Mouse (Mus musculus): ENCODE results near the gene Cenpa. TPM values are rescaled to one million over a fixed set of nuclear protein-coding genes. Genes with fewer than 3 reads are reported as not detected.
"Not testable (repeated sequence)": the region's sequence is repeated elsewhere in the genome, so short reads cannot be mapped to it uniquely, and the experiment has no call there.

Cenpa gene
- polyA plus RNA-seq, 1 experiment from 2014 or later, result 175 TPM

- Histone ChIP-seq H3K9ac (ENCODE audit: low read length) (peak overlapping the region; percentile 90), H3K4me1 (ENCODE audit: control insufficient read depth, insufficient read depth, low read length) (peaks cover 18% of the 10 kb centered on the region), H3K4me2 (ENCODE audit: low read depth, low read length) (peak overlapping the region; percentile 83), H3K4me3 (replicated peaks; ENCODE audit: low read length) (peak overlapping the region; percentile 99), H3K36me3 (ENCODE audit: control insufficient read depth, insufficient read depth, low read length) (peaks cover 6% of the 10 kb centered on the region; the same call in 1 of the 2 replicates), H3K27me3 (ENCODE audit: control insufficient read depth, insufficient read depth, low read length) (no peaks in the 10 kb centered on the region), H3K27ac (ENCODE audit: low read length) (peak overlapping the region; percentile 72), H3K9me3 (replicated peaks; ENCODE audit: control insufficient read depth, low read length) (no peaks in the 10 kb centered on the region)
- no peak for ATAC-seq (ENCODE audit: insufficient read depth, low FRiP score)
- WGBS, result under 1% methylated on average over 13 of the region's 13 CpGs
Observed at GRCm38 (mm10) chr5:30667215-30667614, 638 bp downstream of the Cenpa start.

- Histone ChIP-seq H3K4me1 (ENCODE audit: control insufficient read depth, insufficient read depth, low read length) (peaks cover 18% of the 10 kb centered on the region), H3K9ac (ENCODE audit: low read length) (peak overlapping the region; percentile 90), H3K9me3 (replicated peaks; ENCODE audit: control insufficient read depth, low read length) (no peaks in the 10 kb centered on the region), H3K36me3 (ENCODE audit: control insufficient read depth, insufficient read depth, low read length) (peaks cover 6% of the 10 kb centered on the region; the same call in 1 of the 2 replicates), H3K27me3 (ENCODE audit: control insufficient read depth, insufficient read depth, low read length) (no peaks in the 10 kb centered on the region), H3K4me3 (replicated peaks; ENCODE audit: low read length) (peak overlapping the region; percentile 99), H3K27ac (ENCODE audit: low read length) (no peak overlapping the region), H3K4me2 (ENCODE audit: low read depth, low read length) (peak overlapping the region; percentile 83)
- no peak for ATAC-seq (ENCODE audit: insufficient read depth, low FRiP score)
- WGBS, result 2% methylated on average over 3 of the region's 3 CpGs
Observed at GRCm38 (mm10) chr5:30667686-30668085, 1.1 kb downstream of the Cenpa start.

- Histone ChIP-seq H3K9ac (ENCODE audit: low read length) (no peak overlapping the region), H3K27ac (ENCODE audit: low read length) (no peak overlapping the region), H3K9me3 (replicated peaks; ENCODE audit: control insufficient read depth, low read length) (no peaks in the 10 kb centered on the region), H3K4me3 (replicated peaks; ENCODE audit: low read length) (0 out of 2 replicates have a peak overlapping the region, but pooled peaks have one; percentile 7), H3K4me1 (ENCODE audit: control insufficient read depth, insufficient read depth, low read length) (peaks cover 18% of the 10 kb centered on the region), H3K27me3 (ENCODE audit: control insufficient read depth, insufficient read depth, low read length) (no peaks in the 10 kb centered on the region), H3K36me3 (ENCODE audit: control insufficient read depth, insufficient read depth, low read length) (peaks cover 11% of the 10 kb centered on the region), H3K4me2 (ENCODE audit: low read depth, low read length) (peak overlapping the region; percentile 83)
- no peak for ATAC-seq (ENCODE audit: insufficient read depth, low FRiP score)
- 89% methylated on average over 9 of the region's 9 CpGs for whole genome bisulfite sequencing
Observed at GRCm38 (mm10) chr5:30668637-30669495, 2.3 kb downstream of the Cenpa start.

- H3K27ac ChIP-seq (ENCODE audit: low read length), result no peak overlapping the region
- WGBS, result 78% methylated on average over 3 of the region's 3 CpGs
- no peaks in the 10 kb centered on the region for H3K9me3 ChIP-seq (replicated peaks; ENCODE audit: control insufficient read depth, low read length)
- H3K4me1 ChIP-seq (ENCODE audit: control insufficient read depth, insufficient read depth, low read length), result peaks cover 18% of the 10 kb centered on the region
- no peak for ATAC-seq (ENCODE audit: insufficient read depth, low FRiP score)
- H3K4me3 ChIP-seq (replicated peaks; ENCODE audit: low read length), result no peak overlapping the region
- H3K36me3 ChIP-seq (ENCODE audit: control insufficient read depth, insufficient read depth, low read length), result peaks cover 13% of the 10 kb centered on the region
- H3K9ac ChIP-seq (ENCODE audit: low read length), result no peak overlapping the region; the same call in 1 of the 2 replicates
- H3K4me2 ChIP-seq (ENCODE audit: low read depth, low read length), result no peak overlapping the region
- H3K27me3 ChIP-seq (ENCODE audit: control insufficient read depth, insufficient read depth, low read length), result no peaks in the 10 kb centered on the region
Observed at GRCm38 (mm10) chr5:30669496-30669830, 2.9 kb downstream of the Cenpa start.

- Histone ChIP-seq H3K4me1 (ENCODE audit: control insufficient read depth, insufficient read depth, low read length) (peaks cover 18% of the 10 kb centered on the region), H3K36me3 (ENCODE audit: control insufficient read depth, insufficient read depth, low read length) (peaks cover 16% of the 10 kb centered on the region), H3K4me3 (replicated peaks; ENCODE audit: low read length) (no peak overlapping the region), H3K27ac (ENCODE audit: low read length) (no peak overlapping the region), H3K4me2 (ENCODE audit: low read depth, low read length) (no peak overlapping the region), H3K27me3 (ENCODE audit: control insufficient read depth, insufficient read depth, low read length) (no peaks in the 10 kb centered on the region), H3K9me3 (replicated peaks; ENCODE audit: control insufficient read depth, low read length) (no peaks in the 10 kb centered on the region), H3K9ac (ENCODE audit: low read length) (no peak overlapping the region)
- WGBS, result 84% methylated on average over 7 of the region's 7 CpGs
- ATAC-seq (ENCODE audit: insufficient read depth, low FRiP score), result no peak
Observed at GRCm38 (mm10) chr5:30670091-30670490, 3.5 kb downstream of the Cenpa start.

- Histone ChIP-seq H3K4me3 (replicated peaks; ENCODE audit: low read length) (no peak overlapping the region), H3K4me2 (ENCODE audit: low read depth, low read length) (no peak overlapping the region), H3K4me1 (ENCODE audit: control insufficient read depth, insufficient read depth, low read length) (0 out of 2 replicates have a peak, but pooled peaks cover under 1% of the 10 kb centered on the region), H3K36me3 (ENCODE audit: control insufficient read depth, insufficient read depth, low read length) (peaks cover 20% of the 10 kb centered on the region), H3K27me3 (ENCODE audit: control insufficient read depth, insufficient read depth, low read length) (no peaks in the 10 kb centered on the region), H3K9me3 (replicated peaks; ENCODE audit: control insufficient read depth, low read length) (no peaks in the 10 kb centered on the region), H3K27ac (ENCODE audit: low read length) (no peak overlapping the region), H3K9ac (ENCODE audit: low read length) (no peak overlapping the region)
- 73% methylated on average over 7 of the region's 7 CpGs for WGBS
- no peak for ATAC-seq (ENCODE audit: insufficient read depth, low FRiP score)
Observed at GRCm38 (mm10) chr5:30674001-30674400, 7.4 kb downstream of the Cenpa start.

- 78% methylated on average over 7 of the region's 7 CpGs for WGBS
- Histone ChIP-seq H3K36me3 (ENCODE audit: control insufficient read depth, insufficient read depth, low read length) (peaks cover 14% of the 10 kb centered on the region), H3K4me3 (replicated peaks; ENCODE audit: low read length) (no peak overlapping the region), H3K27ac (ENCODE audit: low read length) (no peak overlapping the region), H3K27me3 (ENCODE audit: control insufficient read depth, insufficient read depth, low read length) (no peaks in the 10 kb centered on the region), H3K4me1 (ENCODE audit: control insufficient read depth, insufficient read depth, low read length) (no peaks in the 10 kb centered on the region), H3K9me3 (replicated peaks; ENCODE audit: control insufficient read depth, low read length) (no peaks in the 10 kb centered on the region), H3K4me2 (ENCODE audit: low read depth, low read length) (no peak overlapping the region), H3K9ac (ENCODE audit: low read length) (no peak overlapping the region)
- no peak for ATAC-seq (ENCODE audit: insufficient read depth, low FRiP score)
Observed at GRCm38 (mm10) chr5:30676800-30677199, 10.2 kb downstream of the Cenpa start.

- not testable (repeated sequence) for H3K27ac ChIP-seq (ENCODE audit: low read length); ATAC-seq (ENCODE audit: insufficient read depth, low FRiP score); H3K4me2 ChIP-seq (ENCODE audit: low read depth, low read length); H3K9me3 ChIP-seq (replicated peaks; ENCODE audit: control insufficient read depth, low read length); H3K27me3 ChIP-seq (ENCODE audit: control insufficient read depth, insufficient read depth, low read length); H3K9ac ChIP-seq (ENCODE audit: low read length); H3K4me3 ChIP-seq (replicated peaks; ENCODE audit: low read length); H3K4me1 ChIP-seq (ENCODE audit: control insufficient read depth, insufficient read depth, low read length)
- peaks cover 11% of the 10 kb centered on the region for H3K36me3 ChIP-seq (ENCODE audit: control insufficient read depth, insufficient read depth, low read length)
- WGBS, result 90% methylated on average over 3 of the region's 3 CpGs
Observed at GRCm38 (mm10) chr5:30678069-30678468, 11.5 kb downstream of the Cenpa start.

- 96% methylated on average over 4 of the region's 4 CpGs for WGBS
- H3K4me1 ChIP-seq (ENCODE audit: control insufficient read depth, insufficient read depth, low read length), result no peaks in the 10 kb centered on the region
- no peak overlapping the region for H3K27ac ChIP-seq (ENCODE audit: low read length)
- H3K27me3 ChIP-seq (ENCODE audit: control insufficient read depth, insufficient read depth, low read length), result no peaks in the 10 kb centered on the region
- peaks cover 10% of the 10 kb centered on the region for H3K36me3 ChIP-seq (ENCODE audit: control insufficient read depth, insufficient read depth, low read length)
- no peak overlapping the region for H3K9ac ChIP-seq (ENCODE audit: low read length)
- no peaks in the 10 kb centered on the region for H3K9me3 ChIP-seq (replicated peaks; ENCODE audit: control insufficient read depth, low read length)
- no peak overlapping the region for H3K4me2 ChIP-seq (ENCODE audit: low read depth, low read length)
- ATAC-seq (ENCODE audit: insufficient read depth, low FRiP score), result no peak
- no peak overlapping the region for H3K4me3 ChIP-seq (replicated peaks; ENCODE audit: low read length)
Observed at GRCm38 (mm10) chr5:30678722-30679296, 12.2 kb downstream of the Cenpa start.
